8 mouse cellular contexts compared by ENCODE assay signal in the genomic region with DNA sequence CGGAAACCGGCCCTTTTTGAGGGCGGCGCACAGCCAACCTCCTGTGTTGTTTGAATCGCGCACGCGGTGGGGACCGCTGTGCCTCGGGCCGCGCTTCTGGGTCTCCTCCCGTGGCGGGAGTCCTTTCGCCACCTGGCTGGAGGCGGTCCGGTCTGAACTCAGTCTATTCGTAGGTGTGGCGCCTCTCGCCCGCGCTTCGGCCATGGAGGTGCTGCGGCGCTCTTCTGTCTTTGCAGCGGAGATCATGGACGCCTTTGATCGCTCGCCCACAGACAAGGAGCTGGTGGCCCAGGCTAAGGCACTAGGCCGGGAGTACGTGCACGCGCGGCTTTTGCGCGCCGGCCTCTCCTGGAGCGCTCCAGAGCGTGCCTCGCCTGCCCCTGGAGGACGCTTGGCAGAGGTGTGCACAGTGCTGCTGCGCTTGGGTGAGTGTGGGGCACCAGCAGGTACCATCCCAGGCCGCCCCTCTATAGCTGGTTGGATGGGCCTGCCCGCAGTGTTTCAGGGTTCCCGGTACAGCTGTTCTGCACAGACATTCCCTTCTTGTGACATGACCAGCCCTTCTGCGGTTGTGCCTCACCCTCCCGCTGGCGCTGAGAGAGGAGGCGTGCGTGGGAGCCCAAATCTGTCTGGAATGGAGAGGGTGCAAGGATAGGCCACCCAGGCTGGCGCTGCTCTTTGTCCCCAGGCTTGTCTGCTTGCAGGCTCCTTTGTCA. TPM values are rescaled to one million over a fixed set of nuclear protein-coding genes. Genes with fewer than 3 reads are reported as not detected.
DNase-seq lines count a peak whose midpoint lies in the region; ATAC-seq and TF ChIP-seq lines count a peak whose summit lies in the region.

No protein-coding gene starts in this region.

- TF ChIP-seq POLR2A in spleen, adult 2 months (IDR thresholded peaks at IDR 0.05; ENCODE audit: low read depth, low read length) = no peak

- TF ChIP-seq CTCF in spleen, adult 2 months (IDR thresholded peaks at IDR 0.05; ENCODE audit: extremely low read depth, insufficient read depth, insufficient read length, insufficient replicate concordance) = no peak
- peak; percentile 75 for TF ChIP-seq CTCF in stomach, postnatal 0 days (IDR thresholded peaks at IDR 0.05; ENCODE audit: low read depth)

- peaks cover 10% of the 10 kb centered on the region for H3K27me3 ChIP-seq in spleen, adult 2 months (ENCODE audit: control insufficient read depth, insufficient read depth, low read length)
- 0 out of 2 replicates have a peak, but pooled peaks cover 3% of the 10 kb centered on the region for H3K27me3 ChIP-seq in intestine, embryonic 16.5 days (replicated peaks; ENCODE audit: control insufficient read depth, insufficient read depth, low read length)
- H3K27me3 ChIP-seq in limb, embryonic 12.5 days = peaks cover 32% of the 10 kb centered on the region; the same call in 1 of the 2 replicates
- no peaks in the 10 kb centered on the region for H3K27me3 ChIP-seq in midbrain, embryonic 14.5 days (ENCODE audit: control insufficient read depth, insufficient read depth, low read length)
- no peaks in the 10 kb centered on the region for H3K27me3 ChIP-seq in stomach, postnatal 0 days (ENCODE audit: control insufficient read depth, insufficient read depth, low read length)

- peaks cover 3% of the 10 kb centered on the region for H3K4me1 ChIP-seq in spleen, adult 2 months (ENCODE audit: control insufficient read depth, insufficient read depth, insufficient read length)
- peaks cover 12% of the 10 kb centered on the region for H3K4me1 ChIP-seq in intestine, embryonic 16.5 days (ENCODE audit: control insufficient read depth, insufficient read depth, low read length)
- peaks cover 11% of the 10 kb centered on the region for H3K4me1 ChIP-seq in limb, embryonic 12.5 days (replicated peaks)
- H3K4me1 ChIP-seq in midbrain, embryonic 14.5 days (ENCODE audit: control insufficient read depth, insufficient read depth, low read length) = 0 out of 2 replicates have a peak, but pooled peaks cover 8% of the 10 kb centered on the region
- peaks cover 2% of the 10 kb centered on the region; the same call in 1 of the 2 replicates for H3K4me1 ChIP-seq in stomach, postnatal 0 days (replicated peaks; ENCODE audit: control insufficient read depth, insufficient read depth)

- peak overlapping the region; percentile 93 for H3K4me2 ChIP-seq in intestine, embryonic 16.5 days (ENCODE audit: low read depth, low read length)
- H3K4me2 ChIP-seq in limb, embryonic 12.5 days = peak overlapping the region; percentile 89
- H3K4me2 ChIP-seq in midbrain, embryonic 14.5 days (ENCODE audit: low read length) = peak overlapping the region; percentile 77
- peak overlapping the region; percentile 94 for H3K4me2 ChIP-seq in stomach, postnatal 0 days (replicated peaks; ENCODE audit: low read depth)

- no peaks in the 10 kb centered on the region for H3K36me3 ChIP-seq in spleen, adult 2 months (ENCODE audit: control insufficient read depth, insufficient read depth, low read length)
- no peaks in the 10 kb centered on the region for H3K36me3 ChIP-seq in intestine, embryonic 16.5 days (ENCODE audit: control insufficient read depth, insufficient read depth, low read length)
- 0 out of 2 replicates have a peak, but pooled peaks cover 2% of the 10 kb centered on the region for H3K36me3 ChIP-seq in limb, embryonic 12.5 days
- peaks cover 4% of the 10 kb centered on the region; the same call in 1 of the 2 replicates for H3K36me3 ChIP-seq in midbrain, embryonic 14.5 days (ENCODE audit: control insufficient read depth, insufficient read depth, low read length)
- peaks cover 3% of the 10 kb centered on the region; the same call in 1 of the 2 replicates for H3K36me3 ChIP-seq in stomach, postnatal 0 days (ENCODE audit: control insufficient read depth, insufficient read depth, low read length)

- H3K9ac ChIP-seq in intestine, embryonic 16.5 days (ENCODE audit: low read depth, low read length) = peak overlapping the region; percentile 80
- H3K9ac ChIP-seq in limb, embryonic 12.5 days (replicated peaks) = peak overlapping the region; percentile 68
- peak overlapping the region; percentile 63 for H3K9ac ChIP-seq in midbrain, embryonic 14.5 days (replicated peaks; ENCODE audit: low read length)
- H3K9ac ChIP-seq in stomach, postnatal 0 days (ENCODE audit: low read length) = peak overlapping the region; percentile 74

- WGBS in spleen, adult 2 months = 11% methylated on average over 51 of the region's 51 CpGs
- 4% methylated on average over 51 of the region's 51 CpGs for WGBS in intestine, embryonic 16.5 days
- WGBS in limb, embryonic 12.5 days = 3% methylated on average over 51 of the region's 51 CpGs
- WGBS in midbrain, embryonic 14.5 days = 1% methylated on average over 51 of the region's 51 CpGs
- 5% methylated on average over 51 of the region's 51 CpGs for WGBS in stomach, postnatal 0 days

- no peak for TF ChIP-seq EP300 in stomach, postnatal 0 days (optimal IDR thresholded peaks at IDR 0.05)

- H3K4me3 ChIP-seq in spleen, adult 2 months (ENCODE audit: extremely low read depth, insufficient read depth, insufficient read length) = peak overlapping the region; percentile 48; the same call in 1 of the 2 replicates
- H3K4me3 ChIP-seq in intestine, embryonic 16.5 days (ENCODE audit: low read length) = peak overlapping the region; percentile 71
- H3K4me3 ChIP-seq in limb, embryonic 12.5 days (replicated peaks) = peak overlapping the region; percentile 62
- H3K4me3 ChIP-seq in midbrain, embryonic 14.5 days (replicated peaks; ENCODE audit: low read depth, low read length) = peak overlapping the region; percentile 58
- H3K4me3 ChIP-seq in stomach, postnatal 0 days (ENCODE audit: low read depth, low read length) = peak overlapping the region; percentile 65

- peak overlapping the region; percentile 61 for H3K27ac ChIP-seq in spleen, adult 2 months (ENCODE audit: insufficient read depth, low read length)
- peak overlapping the region; percentile 60 for H3K27ac ChIP-seq in intestine, embryonic 16.5 days (ENCODE audit: low read length)
- peak overlapping the region; percentile 50; the same call in 1 of the 2 replicates for H3K27ac ChIP-seq in limb, embryonic 12.5 days
- H3K27ac ChIP-seq in midbrain, embryonic 14.5 days (replicated peaks; ENCODE audit: low read depth, low read length) = peak overlapping the region; percentile 74
- H3K27ac ChIP-seq in stomach, postnatal 0 days (replicated peaks) = peak overlapping the region; percentile 88

- DNase-seq in spleen, adult 2 months (ENCODE audit: low read depth in 1 of 2, low spot score in 2 of 2) = no peak
- no peak for DNase-seq in spleen, postnatal 36 days (ENCODE audit: low spot score in 2 of 2)
- DNase-seq in embryo, embryonic 11 days = peak; percentile 90
- DNase-seq in midbrain, embryonic 14.5 days = peak; percentile 89
- DNase-seq in stomach, postnatal 0 days (ENCODE audit: low spot score) = peak; percentile 84

- peak; percentile 68 for ATAC-seq in granulocyte monocyte progenitor cell, adult 5-6 weeks (replicated peaks; ENCODE audit: poor library complexity, severe bottlenecking)
- ATAC-seq in intestine, embryonic 16.5 days = peak; percentile 86
- peak; percentile 89 for ATAC-seq in limb, embryonic 12.5 days (ENCODE audit: insufficient number of reproducible peaks, insufficient read depth, low FRiP score, low TSS enrichment, low read depth)
- ATAC-seq in midbrain, embryonic 14.5 days (ENCODE audit: low FRiP score, low TSS enrichment) = peak; percentile 85
- peak; percentile 84 for ATAC-seq in stomach, postnatal 0 days (ENCODE audit: low FRiP score, low TSS enrichment)

- H3K9me3 ChIP-seq in intestine, embryonic 16.5 days (ENCODE audit: control insufficient read depth, low read length) = no peaks in the 10 kb centered on the region
- H3K9me3 ChIP-seq in limb, embryonic 12.5 days = peaks cover 7% of the 10 kb centered on the region; the same call in 1 of the 2 replicates
- 0 out of 2 replicates have a peak, but pooled peaks cover 3% of the 10 kb centered on the region for H3K9me3 ChIP-seq in midbrain, embryonic 14.5 days (ENCODE audit: control insufficient read depth, low read length)
- H3K9me3 ChIP-seq in stomach, postnatal 0 days (ENCODE audit: control insufficient read depth, low read length) = no peaks in the 10 kb centered on the region

RNA-seq across cellular contexts. Expression of a gene that starts 0.9 kb away (rescaled TPM):
- 37.2 and 43.6 TPM in 2 replicates for polyA plus RNA-seq in spleen, adult 2 months (2012; rRNA removed)
- total RNA-seq in granulocyte monocyte progenitor cell, adult 5-6 weeks (2014; fragmentation: Nextera tagmentation) = 0.43 and 0.60 TPM in 2 replicates
- total RNA-seq in granulocyte monocyte progenitor cell, adult 5-6 weeks (2017) = 0.26 and 0.43 TPM in 2 replicates
- 44.7 and 53.0 TPM in 2 replicates for polyA plus RNA-seq in intestine, embryonic 16.5 days (2015; fragmentation: Nextera tagmentation; extraction: Ambion mirVana)
- polyA plus RNA-seq in limb, embryonic 12.5 days (2016; fragmentation: Nextera tagmentation; extraction: Ambion mirVana) = 32.2 and 38.7 TPM in 2 replicates
- 77.6 and 87.4 TPM in 2 replicates for polyA plus RNA-seq in midbrain, embryonic 14.5 days (2014; fragmentation: Nextera tagmentation; extraction: Ambion mirVana)
- polyA plus RNA-seq in stomach, postnatal 0 days (2015; fragmentation: Nextera tagmentation; extraction: Ambion mirVana) = 66.9 and 69.9 TPM in 2 replicates

RNA-seq across cellular contexts. Expression of a gene that starts 27.9 kb away (rescaled TPM):
- polyA plus RNA-seq in spleen, adult 2 months (2012; rRNA removed) = 63.2 and 65.6 TPM in 2 replicates
- total RNA-seq in granulocyte monocyte progenitor cell, adult 5-6 weeks (2014; fragmentation: Nextera tagmentation) = 53.5 and 65.0 TPM in 2 replicates
- total RNA-seq in granulocyte monocyte progenitor cell, adult 5-6 weeks (2017) = 30.9 and 38.5 TPM in 2 replicates
- 164 and 171 TPM in 2 replicates for polyA plus RNA-seq in intestine, embryonic 16.5 days (2015; fragmentation: Nextera tagmentation; extraction: Ambion mirVana)
- polyA plus RNA-seq in limb, embryonic 12.5 days (2016; fragmentation: Nextera tagmentation; extraction: Ambion mirVana) = 194 and 202 TPM in 2 replicates
- polyA plus RNA-seq in midbrain, embryonic 14.5 days (2014; fragmentation: Nextera tagmentation; extraction: Ambion mirVana) = 357 and 370 TPM in 2 replicates
- polyA plus RNA-seq in stomach, postnatal 0 days (2015; fragmentation: Nextera tagmentation; extraction: Ambion mirVana) = 107 and 115 TPM in 2 replicates

Comparison
In these comparisons a context has a peak if more than half of its experiments do, and no peak if none do; other contexts are left out.
1. DNase-seq: peak in embryo, embryonic 11 days (single experiment), midbrain, embryonic 14.5 days (single experiment) and stomach, postnatal 0 days (single experiment); none in spleen, adult 2 months (0 of 2) and spleen, postnatal 36 days (0 of 2).
2. Peak in every context shown above with its lines, with median percentiles within 50 percentile points of each other: H3K27ac ChIP-seq, H3K4me3 ChIP-seq, ATAC-seq, H3K4me2 ChIP-seq and H3K9ac ChIP-seq.